Mouse (Mus musculus) lung, adult 18-20 months (tissue): ENCODE measurements around the gene Gmeb1.
"Not testable (repeated sequence)": the region's sequence is repeated elsewhere in the genome, so short reads cannot be mapped to it uniquely, and the experiment has no call there.

Source experiments
- DNase-seq, 2 experiments: peaks; one replicate each; pipeline ENCODE4 v3.0.0; 2022; ENCODE audit warnings: mixed read lengths in 2 of 2

The Gmeb1 gene

DNA sequence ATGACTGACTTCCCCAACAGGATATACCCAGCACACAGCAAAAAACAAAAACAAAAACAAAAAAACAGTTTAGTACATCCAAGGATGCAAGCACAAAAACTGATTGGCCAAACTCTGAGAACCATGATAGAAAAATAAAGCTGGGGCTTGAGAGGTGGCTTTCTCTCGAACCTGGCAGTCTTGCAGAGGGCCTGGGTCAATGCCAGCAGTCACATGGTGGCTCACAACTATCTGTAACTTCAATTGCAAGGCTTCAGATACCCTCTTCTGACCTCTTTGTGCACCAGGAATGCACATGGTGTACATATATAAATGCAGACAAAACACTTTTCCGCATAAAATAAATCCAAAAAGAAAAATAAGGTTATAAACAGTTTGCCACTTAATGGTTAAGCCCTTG is 11.8 kb upstream of the Gmeb1 start:
- no peak for DNase-seq

DNA sequence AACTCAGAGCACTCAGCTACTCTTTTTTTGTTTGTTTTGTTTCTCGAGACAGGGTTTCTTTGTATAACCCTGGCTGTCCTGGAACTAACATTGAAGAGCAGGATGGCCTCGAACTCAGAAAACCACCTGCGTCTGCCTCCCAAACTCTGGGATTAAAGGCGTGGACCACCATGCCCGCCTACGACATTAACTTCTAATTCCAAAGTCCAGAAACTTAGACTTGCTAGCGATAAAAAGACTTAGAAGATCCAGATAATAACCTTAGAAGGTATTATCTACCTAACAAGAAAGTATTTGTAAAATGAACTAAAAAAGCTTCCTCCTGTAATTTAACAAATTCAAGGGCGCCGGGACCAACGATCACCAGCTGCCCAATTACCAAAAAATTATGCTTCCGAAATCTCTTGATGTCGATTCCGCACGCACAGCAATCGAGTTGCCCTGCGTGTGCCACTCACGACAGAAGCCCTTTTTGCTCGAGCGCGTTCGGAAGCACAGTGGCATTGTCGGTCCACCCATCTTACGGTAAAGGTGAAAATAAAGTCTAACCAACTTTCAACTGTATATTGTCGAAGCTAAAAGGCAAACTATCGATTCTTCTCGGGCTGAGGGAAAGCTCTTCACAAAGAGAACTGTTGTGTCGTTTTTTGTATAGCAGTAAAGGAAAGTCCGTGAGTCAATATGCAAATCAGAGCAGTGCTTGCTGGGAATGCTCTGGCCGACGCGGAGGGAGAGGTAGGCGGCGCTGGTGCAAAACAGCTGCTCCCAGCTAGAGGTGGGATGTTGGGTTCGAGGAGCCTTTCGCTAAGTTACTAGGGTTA is 8.5 kb upstream of the Gmeb1 start:
- peak; percentile 85 to 90 for DNase-seq

DNA sequence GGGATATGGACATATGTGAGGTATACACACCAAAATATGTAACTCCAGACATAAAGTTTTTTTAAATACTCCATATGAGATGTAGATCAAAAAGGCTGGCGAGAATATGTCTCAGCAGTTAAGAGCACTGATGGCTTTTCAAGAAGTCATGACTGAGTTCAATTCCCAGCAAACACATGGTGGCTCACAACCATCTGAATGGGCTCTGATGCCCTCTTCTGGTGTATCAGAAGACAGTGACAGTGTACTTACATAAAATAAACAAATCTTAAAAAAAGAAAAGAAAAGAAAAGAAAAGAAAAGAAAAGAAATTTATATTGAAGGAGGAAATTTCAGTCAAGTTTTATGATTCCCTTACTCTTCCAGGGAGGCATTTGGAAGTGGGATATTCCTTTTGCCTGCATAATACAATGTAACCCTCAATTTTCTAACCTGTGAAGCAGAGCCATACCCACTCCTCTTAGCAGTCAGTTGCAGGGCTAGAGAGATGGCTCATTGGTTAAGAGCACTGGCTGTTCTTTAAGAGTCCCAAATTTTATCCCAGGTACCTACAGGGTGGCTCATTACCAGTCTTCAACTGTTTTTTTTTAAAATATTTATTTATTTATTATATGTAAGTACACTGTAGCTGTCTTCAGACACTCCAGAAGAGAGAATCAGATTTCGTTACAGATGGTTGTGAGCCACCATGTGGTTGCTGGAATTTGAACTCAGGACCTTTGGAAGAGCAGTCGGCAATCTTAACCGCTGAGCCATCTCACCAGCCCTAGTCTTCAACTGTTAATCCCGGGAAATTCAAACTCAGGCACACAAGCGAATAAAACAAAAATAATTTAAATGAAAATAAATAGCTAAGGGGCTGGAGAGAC is 7.7 kb upstream of the Gmeb1 start:
- no peak for DNase-seq

DNA sequence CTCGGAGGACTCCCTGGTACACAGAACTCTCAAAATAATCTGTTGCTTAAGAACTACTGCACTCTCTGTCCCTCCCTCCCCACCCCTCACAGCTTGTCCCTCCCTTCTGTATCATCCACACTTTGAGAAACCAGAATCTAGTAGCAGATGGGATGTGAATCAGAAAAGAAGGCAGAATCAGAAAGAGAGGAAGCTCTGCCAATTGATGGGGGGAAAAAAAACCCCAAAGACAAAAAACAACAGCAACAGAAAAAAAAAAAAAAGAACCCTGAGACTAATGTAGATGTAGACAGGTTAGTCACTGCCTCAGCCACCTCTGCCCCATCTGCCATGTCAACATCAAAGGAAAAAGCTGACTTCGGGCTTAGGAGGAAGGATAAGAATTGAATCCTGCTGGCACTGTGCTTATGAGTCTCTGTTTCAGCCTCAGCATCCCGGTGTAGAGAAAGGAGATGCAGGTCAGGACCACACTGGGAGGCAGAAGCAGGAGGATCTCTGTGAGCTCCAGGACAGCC is 5.5 kb upstream of the Gmeb1 start:
- no peak for DNase-seq

DNA sequence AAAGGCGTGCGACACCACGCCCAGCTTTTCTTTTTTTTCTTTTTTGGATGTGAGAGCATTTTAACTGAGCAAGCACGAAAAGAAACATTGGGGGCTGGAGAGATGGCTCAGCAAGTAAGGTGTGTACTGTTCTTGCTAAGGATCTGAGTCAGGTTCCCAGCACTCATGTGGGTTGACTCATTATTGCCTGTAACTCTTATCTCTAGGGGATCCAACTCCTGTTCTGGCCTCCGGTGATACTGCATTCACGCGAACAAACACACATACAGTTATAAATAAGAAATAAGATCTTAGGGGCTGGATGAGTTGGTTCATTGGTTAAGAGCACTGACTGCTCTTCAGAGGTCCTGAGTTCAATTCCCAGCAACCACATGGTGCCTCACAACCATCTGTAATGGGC is 1.9 kb upstream of the Gmeb1 start:
- DNase-seq = no peak

DNA sequence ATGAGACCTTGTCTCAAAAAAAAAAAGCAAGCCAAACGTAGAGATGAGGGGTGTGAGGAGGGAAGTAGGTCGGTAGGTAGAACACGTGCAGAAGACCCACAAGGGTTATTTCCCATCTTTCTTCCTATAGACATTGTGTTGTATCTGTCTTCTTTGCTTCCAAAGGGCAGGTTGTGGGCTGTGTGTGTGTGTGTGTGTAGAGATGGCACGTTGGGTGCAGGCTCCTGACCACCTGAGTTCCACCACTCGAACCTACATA is 885 bp upstream of the Gmeb1 start:
- DNase-seq = no peak

DNA sequence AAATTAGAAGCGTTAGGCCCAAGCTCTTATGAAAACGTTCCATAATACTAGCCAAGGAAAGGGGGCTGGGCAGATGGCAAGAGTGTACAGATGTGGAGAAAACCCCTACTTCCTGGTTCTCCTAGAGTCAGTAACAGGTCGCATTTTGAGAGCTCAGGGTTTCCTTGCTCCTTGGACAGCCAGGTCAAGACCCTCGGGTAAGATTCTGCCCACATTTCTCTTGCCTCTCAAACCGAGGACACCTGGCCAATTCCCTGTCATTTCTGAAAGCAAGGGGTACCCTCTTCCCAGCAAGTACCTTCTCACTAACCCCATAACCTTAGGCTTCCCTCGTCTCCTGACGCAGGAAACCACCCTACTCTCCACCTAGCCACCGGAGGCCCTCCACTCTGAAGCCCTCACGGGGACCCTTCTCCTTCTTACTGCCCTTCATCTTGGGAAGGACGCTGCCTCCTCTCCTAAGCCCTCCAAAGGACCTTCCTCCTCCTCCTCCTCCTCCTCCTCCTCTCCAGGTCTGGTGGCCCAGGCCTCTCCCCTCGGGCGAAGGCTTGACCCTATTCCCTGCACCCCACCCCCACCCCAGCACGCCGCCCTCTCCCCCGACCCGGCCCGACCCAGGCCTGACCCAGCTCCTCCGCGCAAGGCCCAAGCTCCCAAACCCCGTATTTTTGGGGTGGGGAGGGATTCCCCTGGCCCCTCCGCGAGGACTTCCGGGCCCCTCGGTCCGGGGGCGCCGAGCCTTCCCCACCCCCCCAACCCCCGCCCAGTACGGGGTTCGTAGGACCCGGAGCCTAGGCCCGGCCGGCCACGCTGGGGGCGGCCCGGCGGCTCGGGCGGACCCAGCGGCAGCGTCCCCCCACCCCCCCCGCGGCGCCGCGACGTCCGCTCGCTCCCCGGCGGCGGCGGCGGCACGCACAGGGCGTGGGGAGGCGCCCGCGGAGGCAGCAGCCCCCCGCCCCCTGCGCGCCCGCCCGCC is 710 bp downstream of the Gmeb1 start:
- DNase-seq = peak; percentile 26 to 51

DNA sequence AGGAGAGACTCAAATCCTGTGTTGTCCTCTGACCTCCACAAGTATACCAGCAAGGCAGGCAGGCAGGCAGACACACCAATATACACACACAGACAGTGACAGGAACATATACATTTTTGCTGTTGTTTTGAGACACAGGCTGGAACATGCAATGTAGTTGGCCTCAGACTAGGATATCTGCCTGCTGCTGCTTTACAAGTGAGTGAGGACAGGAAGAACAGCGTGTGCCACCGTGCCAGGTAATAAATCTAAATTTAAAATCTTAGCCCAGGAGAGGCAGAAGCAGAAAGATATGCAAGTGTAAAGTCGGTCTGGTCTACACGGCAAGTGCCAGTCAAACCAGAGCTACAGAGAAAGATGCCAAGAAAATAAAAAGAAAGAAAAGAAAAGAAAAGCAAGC is 2.2 kb downstream of the Gmeb1 start:
- no peak for DNase-seq

DNA sequence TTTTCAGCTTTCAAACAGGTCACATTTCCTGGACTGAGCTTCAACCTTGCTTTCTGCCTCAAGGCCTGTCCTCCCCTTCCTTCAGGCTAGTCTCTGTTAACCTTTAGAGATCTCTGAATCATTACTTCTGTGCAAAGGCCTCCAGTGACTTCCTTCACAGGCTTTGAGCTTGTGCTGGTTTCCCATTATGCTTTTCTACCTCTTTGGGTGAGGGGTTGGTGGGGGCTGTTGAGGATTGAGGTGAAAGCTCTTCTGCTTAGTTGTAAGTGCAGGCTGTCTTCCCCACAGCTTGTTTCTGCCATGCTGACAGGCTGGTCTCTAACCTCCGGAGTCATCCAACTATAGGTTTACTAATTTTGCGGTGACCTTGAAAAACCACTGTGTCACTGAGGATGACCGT is 5.0 kb downstream of the Gmeb1 start:
- no peak for DNase-seq

DNA sequence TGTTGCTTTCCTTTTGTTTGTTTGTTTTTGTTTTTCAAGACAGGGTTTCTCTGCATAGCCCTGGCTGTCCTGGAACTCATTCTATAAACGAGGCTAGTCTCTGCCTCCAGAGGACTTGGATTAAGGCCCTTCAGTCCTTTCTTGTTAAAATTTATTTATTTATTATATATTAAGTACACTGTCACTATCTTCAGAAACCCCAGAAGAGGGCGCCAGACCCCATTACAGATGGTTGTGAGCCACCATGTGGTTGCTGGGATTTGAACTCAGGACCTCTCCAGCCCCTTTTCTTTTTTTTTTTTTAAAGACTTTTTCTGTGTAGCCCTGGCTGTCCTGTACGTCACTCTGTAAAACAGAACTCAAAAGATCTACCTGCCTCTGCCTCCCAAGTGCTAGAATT is 6.4 kb downstream of the Gmeb1 start:
- DNase-seq = no peak

DNA sequence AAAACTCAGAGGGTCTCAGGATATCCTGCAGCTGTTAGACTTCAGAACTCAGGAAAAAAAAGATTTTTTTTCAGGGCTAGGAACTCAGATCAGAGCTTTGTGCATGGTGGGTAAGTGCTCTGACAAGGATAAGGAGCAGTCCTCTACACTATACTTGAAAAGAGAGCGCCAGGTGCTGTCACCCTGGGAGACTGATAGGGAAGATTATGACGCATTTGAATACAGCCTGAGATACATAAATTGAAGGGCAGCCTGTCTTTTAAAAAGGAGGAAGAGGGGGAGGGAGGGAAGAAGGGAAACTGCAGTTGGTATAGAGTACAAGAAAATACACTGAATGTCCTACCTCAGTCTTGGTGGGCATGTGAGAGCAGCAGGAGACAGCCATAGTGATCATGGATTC is 7.8 kb downstream of the Gmeb1 start:
- DNase-seq = no peak

DNA sequence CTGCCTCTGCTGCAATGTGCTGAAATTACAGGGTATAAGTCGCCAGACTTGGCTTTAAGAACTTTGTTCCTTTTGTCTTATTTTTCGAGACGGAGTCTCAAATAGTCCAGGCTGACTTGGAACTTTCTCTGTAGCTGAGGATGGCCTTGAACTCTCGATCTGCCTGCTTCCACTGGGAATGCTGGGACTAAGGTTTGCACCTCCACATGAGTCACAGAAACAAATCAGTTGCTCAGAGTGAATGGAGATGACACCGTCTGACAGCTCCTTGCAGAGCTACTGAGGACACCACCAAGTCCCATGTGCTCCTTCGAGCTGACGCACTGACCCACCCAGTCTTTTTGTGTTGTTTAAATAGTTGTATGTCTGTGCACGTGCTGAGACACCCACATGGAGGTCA is 8.3 kb downstream of the Gmeb1 start:
- DNase-seq = no peak

DNA sequence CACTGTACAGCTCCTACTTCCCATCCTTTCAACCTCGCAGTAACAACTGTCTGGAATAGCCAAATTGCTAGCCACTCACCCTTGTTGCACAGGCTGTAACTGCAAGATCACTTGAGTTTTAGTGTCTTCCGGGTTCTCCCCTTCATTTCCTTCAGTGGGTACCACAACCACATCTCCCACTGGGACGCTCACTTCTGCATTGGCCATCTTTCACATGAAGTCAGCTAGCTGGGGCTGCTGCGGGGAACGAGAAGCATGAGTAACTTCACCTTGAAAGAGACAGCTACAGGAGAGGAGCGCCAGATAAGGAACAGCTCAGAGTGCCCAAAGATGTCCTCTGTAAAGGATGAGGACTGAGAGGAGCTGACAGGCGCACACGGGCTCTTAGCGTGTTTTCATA is 9.8 kb downstream of the Gmeb1 start:
- DNase-seq = no peak

DNA sequence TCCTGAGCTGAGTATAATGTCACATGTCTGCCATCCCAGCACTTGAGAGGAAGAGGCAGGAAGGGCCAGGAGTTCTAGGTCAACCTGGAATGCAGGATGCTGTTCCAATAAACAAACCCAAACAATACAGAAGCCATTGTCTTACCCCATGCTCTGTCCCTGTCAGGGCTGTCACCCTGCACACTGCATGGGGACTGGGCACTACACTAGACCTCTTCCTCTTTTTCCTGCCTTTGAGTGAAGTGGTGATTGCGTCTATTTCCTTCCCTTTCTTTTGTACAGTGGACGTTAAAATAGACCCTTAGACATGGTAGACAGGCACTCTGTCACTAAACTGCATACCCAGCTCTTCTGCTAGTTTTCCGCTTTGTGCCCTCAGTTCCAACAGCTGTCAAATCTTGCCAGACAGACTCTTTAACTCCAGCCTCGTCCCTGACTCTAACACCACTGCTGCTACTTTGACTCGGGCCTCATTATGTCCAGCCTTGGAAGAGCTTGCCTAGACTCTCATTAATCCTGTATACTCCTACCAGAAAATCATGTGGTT is 13.9 kb downstream of the Gmeb1 start:
- DNase-seq = no peak

DNA sequence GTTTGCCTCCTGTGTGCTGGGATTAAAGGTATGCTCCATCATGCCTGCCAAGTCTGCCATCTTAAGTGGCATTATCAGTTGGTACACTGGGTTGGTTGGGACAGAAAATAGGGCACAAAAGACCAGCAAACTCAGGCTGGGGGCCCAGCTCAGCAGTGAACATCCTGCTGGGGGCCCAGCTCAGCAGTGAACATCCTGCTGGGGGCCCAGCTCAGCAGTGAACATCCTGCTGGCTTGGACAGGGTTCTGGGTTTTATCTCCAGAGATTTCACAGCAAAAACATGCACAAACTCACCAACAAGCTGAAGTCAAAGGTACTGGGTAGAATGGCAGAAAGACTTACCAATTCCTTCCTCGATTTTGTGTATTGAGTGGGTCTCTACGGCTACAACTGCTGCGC is 15.8 kb downstream of the Gmeb1 start:
- DNase-seq = no peak

DNA sequence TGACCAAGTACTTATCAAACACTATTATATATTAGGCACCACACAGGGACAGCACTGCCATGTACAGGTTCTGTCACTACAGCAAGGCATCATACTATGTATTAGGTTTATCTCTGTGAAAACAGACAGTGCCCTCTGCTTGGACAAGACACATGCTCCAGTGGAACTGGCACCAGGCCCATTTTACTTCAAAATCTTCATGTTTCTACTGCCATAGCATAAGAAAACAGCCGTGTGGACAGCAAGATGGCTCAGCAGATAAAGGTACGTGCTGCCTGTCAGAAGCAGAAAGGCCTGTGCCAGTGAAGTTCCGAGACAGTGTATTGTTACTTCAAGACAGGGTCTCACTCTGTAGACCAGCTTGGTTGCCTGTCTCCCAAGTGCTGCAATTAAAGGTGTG is 20.2 kb downstream of the Gmeb1 start:
- DNase-seq = no peak

DNA sequence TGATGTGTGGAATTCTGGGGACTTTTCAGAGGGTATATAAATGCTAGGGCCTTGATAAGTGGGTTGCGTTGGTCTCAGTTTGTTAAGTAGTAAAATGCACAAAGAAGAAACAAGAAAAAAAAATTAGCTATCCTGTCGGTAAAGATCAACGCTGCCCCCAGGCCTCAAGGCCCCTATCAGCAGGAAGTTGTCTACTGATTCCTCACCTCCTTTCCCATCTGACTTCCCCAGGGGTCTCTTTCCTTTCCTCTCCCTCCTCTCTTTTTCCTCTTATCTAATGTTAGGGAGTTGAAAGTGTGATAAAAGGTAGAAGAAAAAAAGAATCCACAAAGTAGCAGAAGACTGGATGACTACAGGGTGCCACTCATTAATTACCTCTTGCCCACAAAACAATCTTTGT is 21.0 kb downstream of the Gmeb1 start:
- no peak for DNase-seq

DNA sequence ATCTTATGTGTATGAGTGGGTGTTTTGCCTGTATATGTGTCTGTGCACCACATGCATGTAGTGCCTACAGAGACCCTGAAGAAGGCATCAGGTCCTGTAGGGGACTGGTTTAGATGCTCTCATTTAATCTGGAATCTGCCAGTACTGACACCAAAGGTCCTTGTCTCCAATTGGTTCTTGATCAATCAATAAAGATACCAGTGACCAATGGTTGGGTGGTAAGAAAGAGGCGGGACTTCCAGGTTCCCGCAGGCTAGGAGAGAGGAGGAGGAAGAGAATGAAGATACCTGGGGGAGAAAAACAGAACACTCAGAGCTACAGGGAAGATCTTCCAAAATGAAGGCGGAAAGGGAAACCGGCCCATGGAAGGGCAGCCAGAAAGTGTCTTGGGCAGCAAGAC is 23.0 kb downstream of the Gmeb1 start:
- DNase-seq = no peak

DNA sequence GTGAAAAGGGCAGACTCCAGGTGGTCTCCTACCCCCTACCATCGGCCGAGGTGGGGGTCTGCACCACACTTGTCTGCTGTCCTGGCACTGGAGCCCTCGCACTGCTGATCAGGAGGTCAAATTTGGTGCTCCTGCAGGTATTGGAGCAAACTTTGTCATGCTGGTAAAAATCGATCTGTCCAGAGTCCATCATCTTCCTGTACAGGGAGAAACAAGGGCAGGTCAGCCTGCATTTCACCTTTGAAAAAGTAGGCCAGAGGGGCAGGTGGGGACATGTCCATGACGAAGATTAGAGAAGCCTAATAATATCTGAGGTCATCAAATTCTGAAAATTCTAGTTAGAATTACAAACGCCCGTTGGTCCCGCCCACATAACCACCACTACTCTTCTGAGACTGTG is 26.7 kb downstream of the Gmeb1 start:
- DNase-seq = no peak

DNA sequence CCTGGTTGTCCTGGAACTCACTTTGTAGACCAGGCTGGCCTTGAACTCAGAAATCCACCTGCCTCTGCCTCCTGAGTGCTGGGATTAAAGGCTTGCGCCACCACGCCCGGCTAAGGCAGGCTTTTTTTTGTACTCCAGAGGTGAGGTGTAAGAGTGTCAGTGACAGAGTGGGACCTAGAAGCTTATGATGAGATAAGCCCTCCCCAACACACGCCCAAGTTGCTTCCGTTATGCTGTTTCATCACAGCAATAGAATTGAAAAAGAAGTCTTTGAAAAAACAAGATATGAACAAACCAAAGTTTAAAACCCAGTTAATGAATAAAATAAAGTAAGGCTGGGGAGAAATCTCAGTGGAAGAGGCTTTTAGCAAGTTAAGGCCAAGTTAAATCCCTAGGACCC is 31.0 kb downstream of the Gmeb1 start:
- no peak for DNase-seq

DNA sequence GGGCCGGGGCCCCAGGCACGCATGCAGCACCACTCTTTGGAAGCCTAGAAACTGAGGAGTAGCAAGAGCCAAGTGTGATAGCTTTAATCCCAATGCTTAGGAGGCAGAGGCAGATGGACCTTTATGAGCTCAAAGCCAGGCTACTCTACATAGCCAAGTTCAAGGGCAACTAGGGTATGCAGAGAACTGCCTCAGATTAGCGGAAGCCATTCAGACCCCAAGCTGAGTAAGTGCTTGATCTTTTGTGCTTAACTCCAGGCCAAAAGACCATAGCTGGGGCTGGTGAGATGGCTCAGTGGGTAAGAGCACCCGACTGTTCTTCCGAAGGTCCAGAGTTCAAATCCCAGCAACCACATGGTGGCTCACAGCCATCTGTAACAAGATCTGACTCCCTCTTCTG is 39.4 kb downstream of the Gmeb1 start:
- DNase-seq = not testable (repeated sequence)

DNA sequence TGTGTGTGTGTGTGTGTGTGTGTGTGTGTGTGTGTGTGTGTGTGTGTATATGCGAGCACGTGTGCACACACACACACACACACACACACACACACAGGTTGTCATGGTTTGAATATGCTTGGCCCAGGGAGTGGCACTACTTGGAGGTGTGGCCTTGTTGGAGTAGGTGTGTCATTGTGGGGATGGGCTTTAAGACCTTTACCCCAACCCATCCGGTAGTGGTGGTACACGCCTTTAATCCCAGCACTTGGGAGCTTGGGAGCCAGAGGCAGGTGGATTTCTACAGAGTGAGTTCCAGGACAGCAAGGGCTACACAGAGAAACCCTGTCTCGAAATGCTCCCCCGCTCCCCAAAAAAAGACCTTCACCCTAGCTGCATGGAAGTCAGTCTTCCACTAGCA is 43.0 kb downstream of the Gmeb1 start:
- not testable (repeated sequence) for DNase-seq

DNA sequence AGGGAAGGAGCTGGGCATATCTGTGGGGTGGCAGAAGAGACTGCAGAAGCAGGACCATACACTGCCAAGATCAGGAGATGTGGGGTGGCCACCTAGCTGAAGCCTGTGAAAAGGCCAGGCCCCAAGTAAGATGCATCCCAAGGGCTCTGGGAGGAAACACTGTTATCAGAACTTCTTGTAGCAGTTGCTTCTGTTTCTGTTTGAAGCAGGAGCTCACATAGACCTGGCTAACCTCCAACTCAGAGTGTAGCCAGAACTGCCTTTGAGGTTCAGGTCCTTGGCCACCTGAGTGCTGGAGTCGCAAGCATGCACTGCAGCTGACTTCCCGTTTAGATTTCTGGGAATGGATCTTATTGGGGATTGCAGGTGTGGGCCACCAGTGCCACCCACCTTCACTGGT is 43.6 kb downstream of the Gmeb1 start:
- no peak for DNase-seq
